16 mouse cellular contexts compared by ENCODE assay signal in genomic region chrX:67283460-67283859, GRCm38 (mm10).
"Had no signal": no experiment of that assay in that cellular context is flagged by ENCODE, and none has a peak within 500 bp of the region (broad histone marks: within the 10 kb centered on the region; RNA-seq: fewer than 3 reads in every experiment).

No protein-coding gene starts in this region.

- H3K27me3 ChIP-seq: liver, embryonic 15.5 days; lung, embryonic 15.5 days; megakaryocyte, embryonic 14.5 days; neural tube, embryonic 12.5 days; stomach, embryonic 15.5 days had no signal

- H3K4me1 ChIP-seq: liver, embryonic 15.5 days; lung, embryonic 15.5 days; megakaryocyte, embryonic 14.5 days; neural tube, embryonic 12.5 days; stomach, embryonic 15.5 days had no signal

- H3K4me2 ChIP-seq: liver, embryonic 15.5 days; lung, embryonic 15.5 days; neural tube, embryonic 12.5 days; stomach, embryonic 15.5 days had no signal

- H3K4me3 ChIP-seq: liver, embryonic 15.5 days; lung, embryonic 15.5 days; megakaryocyte, embryonic 14.5 days; neural tube, embryonic 12.5 days; stomach, embryonic 15.5 days had no signal

- DNase-seq: liver, postnatal 0 days; lung, adult 2 months; lung, postnatal 14 days; lung, postnatal 36 days; right cerebral cortex, postnatal 14 days; thymus, adult 2 months; thymus, postnatal 25 days; thymus, postnatal 4 days had no signal

- H3K36me3 ChIP-seq: liver, embryonic 15.5 days; lung, embryonic 15.5 days; neural tube, embryonic 12.5 days; stomach, embryonic 15.5 days had no signal

- ATAC-seq: liver, postnatal 0 days; lung, postnatal 0 days had no signal

- H3K27ac ChIP-seq: liver, embryonic 15.5 days; lung, embryonic 15.5 days; macrophage; neural tube, embryonic 12.5 days; stomach, embryonic 15.5 days; stomach, postnatal 0 days had no signal

- H3K9ac ChIP-seq: liver, embryonic 15.5 days; liver, postnatal 0 days; lung, embryonic 15.5 days; neural tube, embryonic 12.5 days; stomach, embryonic 15.5 days had no signal

- H3K9me3 ChIP-seq: liver, embryonic 15.5 days; lung, embryonic 15.5 days; megakaryocyte, embryonic 14.5 days; neural tube, embryonic 12.5 days; stomach, embryonic 15.5 days had no signal
